Mouse (Mus musculus) heart, embryonic 16.5 days (tissue): ENCODE measurements around the gene Cacna1c. TPM values are rescaled to one million over a fixed set of nuclear protein-coding genes. Genes with fewer than 3 reads are reported as not detected.

Experiments used
- ATAC-seq: fragments of 200-750 bp; cut with Nextera tagmentation; replicated peaks from 2 replicates; pipeline ENCODE4 v1.8.0; 2017; ENCODE audit warnings: moderate number of reproducible peaks; ENCODE audit not compliant: insufficient read depth, low FRiP score; ENCODE audit errors: extremely low read depth
- H3K27ac ChIP-seq: fragments of 300-500 bp; sonication (generic); 2 replicates; pipeline ENCODE4 v1.5.1; 2014; ENCODE audit warnings: mild to moderate bottlenecking, low read length, control low read depth, moderate library complexity
- H3K27me3 ChIP-seq: fragments of 300-500 bp; sonication (generic); 2 replicates; pipeline ENCODE4 v1.6.1; 2014; ENCODE audit warnings: low read length, mixed read lengths; ENCODE audit not compliant: control insufficient read depth, insufficient read depth
- H3K36me3 ChIP-seq: fragments of 300-500 bp; sonication (generic); 2 replicates; pipeline ENCODE4 v1.6.1; 2014; ENCODE audit not compliant: control insufficient read depth, insufficient read depth
- H3K4me1 ChIP-seq: fragments of 300-500 bp; sonication (generic); 2 replicates; pipeline ENCODE4 v1.6.1; 2014; ENCODE audit warnings: low read length, mixed read lengths; ENCODE audit not compliant: control insufficient read depth, insufficient read depth
- H3K4me2 ChIP-seq: fragments of 300-500 bp; sonication (generic); 2 replicates; pipeline ENCODE4 v1.6.1; 2014; ENCODE audit warnings: low read depth, mild to moderate bottlenecking, control low read depth, low read length
- H3K4me3 ChIP-seq: fragments of 300-500 bp; sonication (generic); 2 replicates; pipeline ENCODE4 v1.5.1; 2014; ENCODE audit warnings: mild to moderate bottlenecking, control low read depth, low read length
- H3K9ac ChIP-seq: fragments of 300-500 bp; sonication (generic); 2 replicates; pipeline ENCODE4 v1.6.1; 2014; ENCODE audit warnings: low read length, control low read depth
- H3K9me3 ChIP-seq: fragments of 300-500 bp; sonication (generic); replicated peaks from 2 replicates; pipeline ENCODE4 v1.6.1; 2016; ENCODE audit warnings: low read length; ENCODE audit not compliant: control insufficient read depth
- WGBS: fragments of 180-500 bp; shearing (Covaris S2); extraction: QIAGEN DNeasy Blood & Tissue Kit; methylation state at CpG from one replicate; pipeline ENCODE4 v1.1.7; 2014; 5-methylcytosine and 5-hydroxymethylcytosine counted together
- polyA plus RNA-seq: library from polyadenylated mRNA; unstranded; fragments of >200 nt; fragmentation: Nextera tagmentation; extraction: Ambion mirVana; gene quantifications from 2 replicates; pipeline ENCODE4 v1.2.1, GENCODE M21; 2015

The Cacna1c gene
- polyA plus RNA-seq, 1 experiment from 2014 or later: 66.2 TPM

DNA sequence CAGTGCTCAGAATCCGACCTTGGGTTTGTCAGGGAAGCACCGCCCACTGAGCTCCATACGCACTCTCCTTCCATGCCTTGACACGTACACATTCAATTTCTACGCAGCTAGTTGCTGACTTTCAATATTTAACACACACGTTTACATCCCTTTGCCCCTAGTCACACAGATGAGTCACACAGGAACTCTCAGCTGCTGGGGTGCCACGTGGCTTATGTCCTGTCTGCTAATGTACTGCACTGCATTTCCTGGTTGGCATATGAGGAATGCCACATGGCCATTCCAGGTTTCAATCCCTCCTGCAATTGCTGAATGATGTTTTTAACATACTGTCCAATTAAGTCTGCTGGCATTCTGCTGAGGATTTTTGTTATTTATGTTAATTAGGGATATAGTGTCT lies 574.4 kb downstream of the Cacna1c start:
- Histone ChIP-seq H3K36me3 (peaks cover 33% of the 10 kb centered on the region), H3K9me3 (no peaks in the 10 kb centered on the region), H3K9ac (no peak overlapping the region), H3K27me3 (no peaks in the 10 kb centered on the region), H3K4me2 (no peak overlapping the region), H3K4me3 (no peak overlapping the region), H3K4me1 (no peaks in the 10 kb centered on the region), H3K27ac (no peak overlapping the region)
- no peak for ATAC-seq
- 63% methylated on average over 7 of the region's 7 CpGs for WGBS

DNA sequence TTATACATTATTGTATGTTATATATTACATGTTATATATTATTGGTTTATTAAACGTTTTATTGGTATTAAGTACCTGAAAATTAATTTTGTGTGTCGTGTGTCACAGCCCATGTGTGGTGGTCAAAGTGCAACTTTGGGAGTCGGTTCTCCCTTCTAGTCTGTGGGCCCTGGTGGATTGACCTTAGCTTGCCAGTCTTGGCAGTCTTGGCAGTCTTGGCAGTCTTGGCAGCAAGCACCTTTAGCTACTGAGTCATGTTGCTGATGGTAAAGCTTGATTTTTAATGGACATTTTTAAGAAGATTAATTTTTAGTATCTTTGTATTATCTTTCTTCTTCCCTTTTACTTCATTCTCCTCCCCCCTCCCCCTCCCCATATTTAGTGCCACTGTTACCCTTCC lies 574.8 kb downstream of the Cacna1c start:
- H3K4me1 ChIP-seq: no peaks in the 10 kb centered on the region
- H3K36me3 ChIP-seq: peaks cover 33% of the 10 kb centered on the region
- ATAC-seq: no peak
- H3K9ac ChIP-seq: no peak overlapping the region
- no peak overlapping the region for H3K27ac ChIP-seq
- H3K4me2 ChIP-seq: no peak overlapping the region
- no peaks in the 10 kb centered on the region for H3K9me3 ChIP-seq
- no peaks in the 10 kb centered on the region for H3K27me3 ChIP-seq
- no peak overlapping the region for H3K4me3 ChIP-seq
- 91% methylated on average over 3 of the region's 3 CpGs for WGBS

DNA sequence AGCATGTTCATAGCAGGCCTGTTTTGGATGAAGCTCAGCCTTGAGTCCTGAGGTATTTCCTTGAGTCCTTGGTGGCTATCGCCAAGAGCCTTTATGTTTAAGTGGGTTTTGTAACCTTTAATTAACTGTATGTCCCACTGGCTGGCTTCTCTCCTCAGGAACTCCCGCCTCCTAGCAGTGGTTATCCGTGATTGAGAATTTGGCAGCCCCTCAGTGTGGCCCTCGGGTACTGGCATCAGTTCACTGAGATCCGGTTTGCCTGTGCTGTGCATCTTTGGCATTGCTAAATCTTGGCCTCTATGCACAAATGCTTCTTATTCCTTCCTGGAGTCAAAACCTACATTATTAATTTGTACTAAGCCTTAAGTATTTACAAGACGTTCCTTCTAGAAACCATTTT lies 587.3 kb downstream of the Cacna1c start:
- H3K36me3 ChIP-seq: peaks cover 47% of the 10 kb centered on the region

DNA sequence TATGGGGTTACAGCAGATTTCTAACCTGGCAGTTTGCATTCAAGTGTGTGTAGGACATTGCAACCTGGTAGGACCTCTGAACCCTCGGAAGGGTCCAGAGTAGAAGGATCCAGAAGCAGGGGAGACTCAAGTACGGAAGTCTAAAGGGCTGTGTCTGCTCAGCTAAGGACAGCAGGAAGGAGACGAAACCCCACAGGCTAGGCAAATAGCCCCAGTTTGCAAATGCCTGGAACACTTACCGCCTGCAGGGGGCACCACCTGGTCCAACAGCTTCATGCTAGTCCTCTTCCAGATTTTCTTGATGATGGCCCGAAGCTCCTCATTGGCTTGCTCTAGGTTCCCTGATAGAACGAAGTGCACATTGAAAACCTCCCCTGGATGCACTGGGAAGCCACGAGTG lies 590.2 kb downstream of the Cacna1c start:
- Histone ChIP-seq H3K4me1 (no peaks in the 10 kb centered on the region), H3K36me3 (peaks cover 43% of the 10 kb centered on the region), H3K9ac (no peak overlapping the region), H3K27me3 (no peaks in the 10 kb centered on the region), H3K4me2 (no peak overlapping the region), H3K9me3 (no peaks in the 10 kb centered on the region), H3K27ac (no peak overlapping the region), H3K4me3 (no peak overlapping the region)
- ATAC-seq: no peak
- 74% methylated on average over 7 of the region's 7 CpGs for WGBS

More for the DNA sequence above, 587.3 kb downstream of the Cacna1c start:
- H3K4me2 ChIP-seq: no peak overlapping the region
- no peaks in the 10 kb centered on the region for H3K9me3 ChIP-seq
- H3K4me3 ChIP-seq: no peak overlapping the region
- no peak overlapping the region for H3K27ac ChIP-seq
- WGBS: 82% methylated on average over 6 of the region's 6 CpGs
- H3K9ac ChIP-seq: no peak overlapping the region
- no peaks in the 10 kb centered on the region for H3K4me1 ChIP-seq
- no peak for ATAC-seq
- H3K27me3 ChIP-seq: no peaks in the 10 kb centered on the region

DNA sequence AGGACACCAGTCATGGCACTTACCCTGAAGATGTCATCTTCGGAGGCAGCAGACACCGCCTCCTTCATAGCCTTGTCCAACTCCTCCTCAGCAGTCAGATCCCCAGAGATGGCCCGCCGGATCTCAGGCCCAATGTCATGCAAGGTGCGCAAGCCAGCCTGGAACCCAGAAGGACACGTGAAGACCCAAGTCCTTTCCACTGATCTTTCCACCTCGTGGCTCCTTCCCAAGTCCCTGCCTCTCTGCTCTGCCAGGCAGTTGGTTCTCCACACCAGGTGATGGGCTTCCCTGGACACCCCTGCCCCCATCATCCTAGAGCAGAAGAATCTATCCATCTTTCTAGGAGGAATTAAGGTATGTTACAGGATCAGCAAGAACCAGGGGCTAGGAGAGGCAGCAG lies 592.4 kb downstream of the Cacna1c start:
- H3K4me3 ChIP-seq: no peak overlapping the region
- H3K27me3 ChIP-seq: no peaks in the 10 kb centered on the region
- H3K4me2 ChIP-seq: no peak overlapping the region
- H3K36me3 ChIP-seq: peaks cover 49% of the 10 kb centered on the region
- H3K27ac ChIP-seq: no peak overlapping the region
- H3K9ac ChIP-seq: no peak overlapping the region
- WGBS: 92% methylated on average over 7 of the region's 7 CpGs
- H3K4me1 ChIP-seq: no peaks in the 10 kb centered on the region
- no peaks in the 10 kb centered on the region for H3K9me3 ChIP-seq
- ATAC-seq: no peak

DNA sequence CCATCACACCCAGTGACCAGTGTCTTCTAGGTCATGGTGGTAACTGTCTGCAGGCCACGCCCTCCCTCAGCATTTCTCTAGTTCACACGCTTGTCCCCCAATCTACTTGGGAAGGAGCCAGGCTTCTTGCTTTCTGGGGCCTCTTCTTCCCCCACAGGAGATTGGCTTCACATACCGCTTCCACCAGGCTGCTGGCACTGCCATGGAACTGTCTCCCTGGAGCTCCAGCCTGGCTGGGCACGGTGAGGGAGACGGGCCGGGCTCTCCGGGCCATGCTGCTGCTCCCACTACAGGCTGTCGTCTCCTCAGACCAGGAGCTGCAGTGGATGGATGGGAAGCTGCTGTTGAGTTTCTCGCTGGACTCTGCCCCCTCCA lies 600.5 kb downstream of the Cacna1c start:
- Histone ChIP-seq H3K36me3 (peaks cover 40% of the 10 kb centered on the region), H3K27ac (peak overlapping the region; percentile 23; the same call in 1 of the 2 replicates), H3K9me3 (no peaks in the 10 kb centered on the region), H3K4me2 (no peak overlapping the region), H3K4me1 (no peaks in the 10 kb centered on the region; the same call in 1 of the 2 replicates), H3K27me3 (peaks cover 6% of the 10 kb centered on the region), H3K9ac (no peak overlapping the region), H3K4me3 (no peak overlapping the region)
- no peak for ATAC-seq
- WGBS: 50% methylated on average over 9 of the region's 9 CpGs

- Histone ChIP-seq H3K4me2 (no peak overlapping the region), H3K9me3 (no peaks in the 10 kb centered on the region), H3K4me1 (peaks cover under 1% of the 10 kb centered on the region; the same call in 1 of the 2 replicates), H3K27ac (peak overlapping the region; percentile 23; the same call in 1 of the 2 replicates), H3K4me3 (no peak overlapping the region), H3K36me3 (peaks cover 37% of the 10 kb centered on the region), H3K9ac (no peak overlapping the region), H3K27me3 (peaks cover 6% of the 10 kb centered on the region)
- 66% methylated on average over 10 of the region's 10 CpGs for WGBS
- no peak for ATAC-seq
Measured at GRCm38 (mm10) chr6:118594833-118595680, 601.2 kb downstream of the Cacna1c start.

GRCm38 (mm10) chr6:118594070-118594469 lies 602.1 kb downstream of the Cacna1c start:
- Histone ChIP-seq H3K9ac (no peak overlapping the region), H3K36me3 (peaks cover 32% of the 10 kb centered on the region), H3K9me3 (no peaks in the 10 kb centered on the region), H3K4me2 (peak overlapping the region; percentile 62), H3K4me3 (peak overlapping the region; percentile 41), H3K27me3 (peaks cover 6% of the 10 kb centered on the region), H3K27ac (no peak overlapping the region), H3K4me1 (peaks cover 2% of the 10 kb centered on the region; the same call in 1 of the 2 replicates)
- WGBS: 48% methylated on average over 10 of the region's 10 CpGs
- ATAC-seq: no peak

GRCm38 (mm10) chr6:118593377-118594061 lies 602.7 kb downstream of the Cacna1c start:
- H3K9me3 ChIP-seq: no peaks in the 10 kb centered on the region
- H3K27me3 ChIP-seq: peaks cover 6% of the 10 kb centered on the region
- H3K4me3 ChIP-seq: peak overlapping the region; percentile 41
- 33% methylated on average over 34 of the region's 34 CpGs for WGBS
- H3K9ac ChIP-seq: no peak overlapping the region
- H3K27ac ChIP-seq: no peak overlapping the region
- ATAC-seq: no peak
- peaks cover 32% of the 10 kb centered on the region for H3K36me3 ChIP-seq
- H3K4me1 ChIP-seq: peaks cover 2% of the 10 kb centered on the region; the same call in 1 of the 2 replicates
- H3K4me2 ChIP-seq: peak overlapping the region; percentile 62
